Mouse (Mus musculus): ENCODE results near the gene Sphkap.

Sphkap gene

DNA sequence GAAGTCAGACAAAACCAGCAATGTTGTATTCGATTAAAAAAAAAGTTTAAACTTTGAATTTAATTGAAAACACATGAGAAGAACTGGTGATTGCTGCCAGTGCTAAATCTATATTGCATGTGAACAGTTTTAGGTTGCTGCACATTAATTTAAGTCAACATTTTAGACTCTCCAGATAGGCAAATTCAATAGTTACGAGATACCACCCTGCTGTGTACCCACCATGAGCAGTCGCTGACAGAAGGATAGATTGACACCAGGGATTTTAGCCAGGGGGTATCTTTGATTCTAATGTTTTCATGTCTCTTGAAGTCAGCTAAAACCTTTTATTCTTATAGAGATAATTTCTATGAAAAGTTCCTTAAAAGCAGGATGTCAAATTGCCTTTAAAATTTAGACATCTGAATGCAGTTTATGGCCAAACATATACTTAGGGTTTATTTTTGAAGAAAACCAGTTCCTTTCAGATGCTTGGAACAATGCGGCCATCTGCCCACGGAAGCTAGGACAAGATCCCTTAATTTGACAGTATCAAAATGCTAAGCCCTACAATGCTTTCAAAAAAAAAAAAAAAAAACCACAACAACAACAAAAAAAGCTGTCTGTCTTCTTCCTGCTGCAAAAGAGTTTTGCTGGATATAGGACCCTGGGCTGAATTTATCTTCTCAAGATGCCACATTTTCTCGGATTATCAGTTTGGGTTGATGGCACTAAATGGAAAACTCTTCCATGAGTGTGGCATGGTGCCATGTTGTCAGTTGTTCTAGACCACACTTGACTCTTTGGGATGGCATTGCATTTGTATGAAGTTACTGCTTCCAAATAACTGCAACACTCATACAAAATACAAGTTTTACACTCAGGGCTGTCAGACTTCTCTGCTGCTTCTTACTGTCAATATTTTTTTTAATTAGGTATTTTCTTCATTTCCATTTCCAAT is 110.6 kb downstream of the Sphkap start:
- DNase-seq (ENCODE audit: low spot score in 2 of 2), result no peak

DNA sequence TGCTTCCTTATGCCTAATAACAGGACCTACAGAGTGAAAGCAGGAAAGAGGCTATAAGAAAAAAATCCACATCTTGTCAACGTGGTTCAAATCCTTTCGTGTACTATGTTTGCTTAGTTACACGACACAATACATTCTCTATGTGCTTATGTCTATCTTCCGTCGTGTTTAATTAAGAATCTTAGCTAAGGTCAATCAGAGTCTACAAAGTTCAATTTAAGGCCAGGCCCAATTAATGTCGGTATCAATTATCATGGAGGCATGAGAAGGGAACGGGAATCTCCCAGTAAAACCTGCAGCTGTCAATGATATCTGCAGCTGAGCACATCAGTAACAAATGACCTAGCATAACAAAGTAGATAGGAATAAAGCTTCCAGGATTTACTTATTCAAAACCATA is 122.1 kb downstream of the Sphkap start:
- DNase-seq (ENCODE audit: low spot score in 2 of 2), result no peak

DNA sequence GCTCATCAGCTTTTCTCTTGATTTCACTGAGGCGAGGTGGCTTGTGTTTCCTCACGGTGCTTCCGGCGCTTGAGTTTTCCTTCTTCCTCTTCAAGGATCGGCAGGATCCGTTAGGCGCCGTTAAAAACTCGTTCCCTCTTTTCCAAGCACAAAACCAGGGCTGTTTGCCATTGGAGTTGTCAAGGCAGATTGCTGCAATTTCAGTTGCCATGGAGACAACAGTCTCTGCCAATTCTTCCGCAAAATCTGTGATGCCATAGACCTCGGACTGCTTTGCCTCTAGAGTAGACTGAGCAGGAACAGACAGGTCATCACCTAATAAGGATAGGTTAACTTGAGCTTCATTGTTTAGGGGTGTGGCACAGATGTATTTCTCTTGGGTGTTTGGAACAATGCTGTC is 131.0 kb downstream of the Sphkap start:
- DNase-seq (ENCODE audit: low spot score in 2 of 2), result peak in 1 of 2 experiments; percentile 69

DNA sequence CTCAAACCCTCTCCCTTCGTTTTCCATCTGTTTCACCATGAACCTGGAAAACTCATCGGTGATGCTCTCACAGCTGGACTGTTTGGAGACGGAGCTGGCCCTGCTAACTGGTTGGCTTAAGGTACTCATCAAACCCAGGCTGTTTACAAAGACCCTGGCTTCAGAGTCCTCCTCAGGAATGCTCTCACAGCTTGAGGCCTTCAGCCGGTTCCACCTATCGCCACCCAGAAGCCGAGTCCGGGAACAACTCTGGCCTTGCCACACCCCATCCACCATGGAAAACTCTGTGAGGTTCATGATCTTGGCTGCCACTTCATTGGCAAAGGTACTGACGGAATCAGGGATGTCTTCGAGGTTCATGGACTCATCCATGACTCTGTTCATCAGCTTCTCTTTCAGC is 131.4 kb downstream of the Sphkap start:
- peak in 1 of 2 experiments; percentile 15 for DNase-seq (ENCODE audit: low spot score in 2 of 2)

DNA sequence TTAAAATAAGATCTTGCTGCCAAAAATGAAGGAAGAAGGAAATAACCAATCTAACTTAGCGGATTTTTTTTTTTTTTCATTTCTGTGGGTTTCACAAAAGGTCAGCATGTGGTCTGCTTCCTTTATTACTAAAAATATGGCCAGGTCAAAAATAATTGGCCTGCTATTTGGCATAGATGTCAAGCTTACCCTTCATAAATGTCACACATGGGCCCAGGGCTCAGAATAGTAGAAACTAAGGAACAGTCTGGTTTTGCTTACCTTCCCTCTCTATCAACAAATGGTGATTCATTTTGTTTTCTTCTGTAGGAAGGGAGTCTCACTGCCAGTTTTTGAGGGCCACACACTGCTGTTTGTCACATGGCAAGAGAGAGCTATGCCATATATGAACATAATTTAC is 156.3 kb downstream of the Sphkap start:
- no peak for DNase-seq (ENCODE audit: low spot score in 2 of 2)

DNA sequence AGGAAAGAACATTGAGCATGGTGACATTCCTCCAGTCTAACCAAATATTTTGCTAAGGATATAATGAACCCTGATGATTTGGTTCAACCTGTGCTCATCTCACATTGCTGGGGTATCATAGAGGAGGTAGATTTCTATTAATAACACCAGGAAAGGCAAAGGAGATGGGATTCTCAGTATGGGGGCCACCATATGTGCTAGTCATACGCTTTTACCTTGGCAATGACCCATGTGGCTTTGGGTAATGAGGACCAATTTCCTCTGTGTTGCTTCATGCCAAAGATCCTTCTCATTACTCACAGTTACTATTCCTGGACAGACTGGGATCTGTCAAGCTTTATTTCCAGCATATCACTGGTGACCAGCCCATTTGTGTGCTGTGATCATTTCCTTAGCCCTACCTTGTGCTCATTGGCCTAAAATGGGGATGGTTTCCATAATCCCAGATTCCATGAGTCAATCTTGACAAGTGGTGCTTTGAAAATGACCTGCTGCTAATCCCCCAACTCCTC is 159.7 kb downstream of the Sphkap start:
- DNase-seq (ENCODE audit: low spot score in 2 of 2), result no peak

DNA sequence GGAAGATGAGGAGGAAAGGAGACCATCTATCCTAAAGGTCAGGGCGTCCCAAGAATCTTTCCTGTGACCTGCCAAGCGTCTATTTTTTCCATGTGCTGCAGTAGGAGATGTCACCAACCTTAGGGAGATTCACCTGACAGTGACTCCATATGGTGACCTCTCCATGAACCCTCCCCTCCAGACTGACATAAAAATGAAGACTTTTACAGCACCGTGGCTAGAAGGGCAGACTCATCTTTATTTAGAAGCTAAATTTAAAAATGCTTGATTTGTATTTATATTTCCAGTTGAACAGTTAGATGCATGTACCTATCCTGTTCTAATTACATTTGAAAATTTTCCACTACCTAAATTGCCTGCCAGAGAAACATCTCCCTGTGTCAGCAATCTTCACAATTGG is 180.1 kb downstream of the Sphkap start:
- no peak for DNase-seq (ENCODE audit: low spot score in 2 of 2)

DNA sequence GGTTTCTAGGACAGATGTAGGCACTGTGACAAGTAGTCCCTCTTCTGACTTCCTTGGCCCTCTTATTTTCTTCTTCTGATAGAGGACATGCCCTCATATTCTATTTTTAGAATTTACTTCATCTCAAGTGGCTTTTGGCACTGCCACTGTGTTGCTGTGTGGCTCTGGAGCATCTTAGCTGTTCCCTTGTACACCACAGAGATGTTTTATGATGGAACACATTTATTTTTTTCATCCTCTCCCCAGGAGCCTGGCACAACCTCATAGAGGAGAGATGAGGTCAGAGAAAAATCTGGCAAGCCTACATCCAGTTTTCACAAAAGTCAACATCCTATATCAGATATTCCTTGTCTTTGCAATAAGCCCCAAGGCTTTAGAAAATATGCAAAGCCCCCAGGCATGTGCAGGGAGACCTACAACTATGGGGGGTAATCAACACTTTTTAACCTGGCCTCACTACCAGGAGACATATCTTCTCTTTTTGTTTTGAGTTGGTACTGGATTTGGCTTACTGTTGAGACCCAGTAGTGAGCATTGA is 183.5 kb downstream of the Sphkap start:
- no peak for DNase-seq (ENCODE audit: low spot score in 2 of 2)

DNA sequence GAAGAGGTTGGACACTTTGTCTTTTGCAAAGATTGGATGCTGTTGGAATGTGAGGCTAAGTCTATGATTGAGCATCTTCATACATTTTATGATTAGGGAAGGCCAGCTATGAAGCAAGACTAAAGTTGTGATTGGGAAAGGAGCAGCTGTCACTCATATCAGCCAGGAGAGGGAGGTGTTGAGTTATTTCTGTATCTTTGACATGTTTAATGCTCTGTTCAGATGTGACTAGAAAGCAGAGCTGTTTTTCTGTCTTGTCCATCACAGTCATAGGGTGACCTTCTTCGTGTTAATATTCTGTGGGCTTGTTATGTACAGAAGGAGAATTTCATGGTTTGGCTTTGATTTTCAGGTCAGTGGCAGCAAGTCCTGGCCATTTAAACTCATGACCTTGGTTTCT is 184.9 kb downstream of the Sphkap start:
- no peak for DNase-seq (ENCODE audit: low spot score in 2 of 2)

DNA sequence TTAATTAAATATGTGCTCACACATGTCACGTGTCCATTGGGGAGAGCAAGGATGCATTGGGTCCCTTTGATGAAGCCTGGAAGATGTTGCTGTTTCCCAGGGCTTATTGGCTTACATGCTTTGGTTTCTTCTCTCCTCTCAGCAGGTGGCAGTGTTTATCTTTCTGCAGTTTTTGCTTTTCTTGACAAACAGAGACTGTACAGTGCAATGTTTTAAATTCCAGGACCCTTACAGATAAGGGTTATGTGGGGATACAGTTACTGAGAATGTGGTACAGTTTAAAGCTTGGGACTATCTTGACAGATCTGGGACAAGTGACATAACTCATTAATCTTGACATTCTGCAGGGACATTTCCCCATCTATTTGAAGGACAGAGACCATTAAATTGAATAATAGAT is 189.7 kb downstream of the Sphkap start:
- DNase-seq (ENCODE audit: low spot score in 2 of 2), result no peak

DNA sequence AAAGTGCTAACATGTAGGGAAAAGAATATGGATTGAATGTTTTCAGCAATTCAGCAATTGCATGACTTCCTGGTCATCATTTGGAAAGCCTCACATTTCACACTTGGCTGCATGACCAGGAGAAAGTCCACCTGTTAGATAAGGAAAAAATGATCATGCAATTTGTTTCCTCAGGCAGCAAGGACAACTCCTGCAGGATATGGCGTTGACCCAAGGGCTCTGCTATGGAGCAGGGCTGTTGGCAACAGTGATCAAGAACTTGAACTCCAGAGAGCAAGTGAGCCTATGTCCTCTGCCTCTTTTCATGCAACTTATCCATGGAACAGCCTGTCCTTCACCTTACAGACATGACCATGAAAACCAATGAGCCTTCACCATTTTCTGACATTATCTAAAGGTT is 198.0 kb downstream of the Sphkap start:
- DNase-seq (ENCODE audit: low spot score in 2 of 2), result no peak
